Mouse (Mus musculus) lung, adult 10 weeks (tissue): ENCODE data around the gene Tsc22d1. TPM values are rescaled to one million over a fixed set of nuclear protein-coding genes. Genes with fewer than 3 reads are reported as not detected.

ENCODE experiments used
- polyA plus RNA-seq: library from polyadenylated mRNA; stranded (reverse); fragments of 350-450 nt; fragmentation: Illumina TruSeq; extraction: RNeasy Lipid Tissue Mini Kit (QIAGEN cat#74804); gene quantifications from one replicate; pipeline ENCODE4 v1.2.3, GENCODE M21; 2014; ENCODE audit warnings: low read depth, low replicate concordance; ENCODE audit not compliant: insufficient read depth

Tsc22d1 gene
- 269 TPM for polyA plus RNA-seq

DNA sequence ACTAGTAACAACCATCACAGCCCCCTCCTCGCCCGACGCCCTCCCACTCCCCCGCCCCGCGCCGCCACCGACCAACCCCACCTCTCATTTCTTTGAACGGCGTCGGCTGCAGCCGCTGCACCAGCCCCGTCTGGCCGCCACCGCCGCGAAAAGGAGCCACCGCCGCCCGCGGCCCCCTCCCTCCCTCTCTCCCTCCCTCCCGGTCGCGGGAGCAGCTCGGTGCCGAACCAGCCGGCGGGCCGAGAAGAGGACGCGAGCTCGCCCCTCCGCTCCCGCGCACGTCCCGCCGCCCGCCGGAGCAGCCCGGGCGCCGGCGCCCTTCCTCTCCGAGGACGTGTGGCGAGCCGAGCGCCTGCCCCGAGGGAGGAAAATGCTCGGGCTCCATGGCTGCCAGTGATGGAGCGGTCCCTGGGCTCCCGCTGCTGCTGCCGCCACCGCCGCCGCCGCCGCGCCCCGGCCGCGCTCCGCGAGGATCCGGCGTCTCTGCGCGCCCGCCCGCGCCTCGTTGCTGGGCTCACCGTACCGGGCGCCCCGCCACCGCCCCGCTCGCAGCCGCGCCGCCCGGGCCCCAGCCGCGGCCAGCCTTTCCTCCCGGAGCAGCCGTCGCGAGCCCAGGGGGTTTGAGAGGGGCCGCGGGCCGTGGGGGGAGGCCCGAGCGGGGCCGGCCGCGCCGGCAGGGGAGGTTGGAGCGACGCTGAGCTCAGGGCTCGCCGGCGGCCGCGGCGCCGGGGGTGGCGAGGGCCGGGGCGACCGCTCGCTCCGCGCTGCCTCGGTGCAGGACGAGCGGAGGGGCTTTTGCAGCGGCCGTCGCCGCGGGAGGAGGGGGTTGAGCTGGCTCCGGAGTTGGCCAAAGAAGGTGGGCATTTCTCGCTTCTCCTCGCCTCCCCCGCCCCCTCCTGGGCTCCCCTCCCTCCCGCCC lies at the start of gene Tsc22d1:
Tsc22d1 (plus strand) TSS at position 100 of the 919 bp plus-strand sequence.

DNA sequence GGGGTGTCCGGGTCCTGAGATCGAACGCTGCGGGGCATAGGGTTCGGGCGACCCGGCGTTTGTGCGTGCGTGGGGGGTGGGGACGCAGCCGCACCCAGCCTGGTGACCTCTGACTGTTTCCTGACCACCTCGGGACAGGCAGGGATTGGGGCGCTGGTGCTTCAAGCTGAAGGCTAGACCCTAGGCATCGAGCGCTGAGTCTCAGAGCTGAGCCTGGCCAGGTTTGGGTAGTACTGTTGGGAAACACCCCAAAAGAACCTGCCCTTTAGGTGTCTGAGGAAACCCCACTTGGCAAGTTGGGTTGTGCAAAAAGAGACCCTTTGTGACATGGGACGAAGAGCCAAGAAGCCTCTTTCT lies 142.1 kb downstream of the Tsc22d1 start, which contains the start of gene Serp2:
Serp2 (minus strand) TSS at position 38 of the 357 bp plus-strand sequence.

Other genes starting within 250 kb of the Tsc22d1 start
- gene Serp2, start 141.9 kb downstream of the Tsc22d1 start, polyA plus RNA-seq = 2.4 TPM